Mouse (Mus musculus) embryonic facial prominence, embryonic 14.5 days (tissue): ENCODE measurements around the gene Pbx3. TPM values are rescaled to one million over a fixed set of nuclear protein-coding genes. Genes with fewer than 3 reads are reported as not detected.

Experiments
- ATAC-seq: fragments of 200-750 bp; cut with Nextera tagmentation; 2 replicates; pipeline ENCODE4 v1.8.0; 2017; ENCODE audit warnings: low read depth, moderate number of reproducible peaks, moderate TSS enrichment
- DNase-seq: peaks from one replicate; pipeline ENCODE4 v3.0.0-alpha.2; 2015; ENCODE audit warnings: low spot score
- H3K27ac ChIP-seq: fragments of 300-500 bp; sonication (generic); replicated peaks from 2 replicates; pipeline ENCODE4 v1.5.1; 2014; ENCODE audit warnings: low read depth, mild to moderate bottlenecking, low read length, moderate library complexity
- H3K27me3 ChIP-seq: fragments of 300-500 bp; sonication (generic); replicated peaks from 2 replicates; pipeline ENCODE4 v1.6.1; 2014; ENCODE audit warnings: low read length; ENCODE audit not compliant: control insufficient read depth, insufficient read depth
- H3K36me3 ChIP-seq: fragments of 300-500 bp; sonication (generic); 2 replicates; pipeline ENCODE4 v1.6.1; 2014; ENCODE audit warnings: low read length, mixed read lengths; ENCODE audit not compliant: control insufficient read depth, insufficient read depth
- H3K4me1 ChIP-seq: fragments of 300-500 bp; sonication (generic); 2 replicates; pipeline ENCODE4 v1.6.1; 2014; ENCODE audit warnings: antibody characterized with exemption, low read length; ENCODE audit not compliant: control insufficient read depth, insufficient read depth
- H3K4me2 ChIP-seq: fragments of 300-500 bp; sonication (generic); 2 replicates; pipeline ENCODE4 v1.6.1; 2014; ENCODE audit warnings: low read depth, mild to moderate bottlenecking, low read length, moderate library complexity, mixed read lengths
- H3K4me3 ChIP-seq: fragments of 300-500 bp; sonication (generic); 2 replicates; pipeline ENCODE4 v1.5.1; 2014; ENCODE audit warnings: low read depth, mild to moderate bottlenecking, low read length
- H3K9ac ChIP-seq: fragments of 300-500 bp; sonication (generic); 2 replicates; pipeline ENCODE4 v1.6.1; 2014; ENCODE audit warnings: low read depth, mild to moderate bottlenecking, low read length, moderate library complexity, mixed read lengths
- H3K9me3 ChIP-seq: fragments of 300-500 bp; sonication (generic); 2 replicates; pipeline ENCODE4 v1.6.1; 2016; ENCODE audit warnings: low read length; ENCODE audit not compliant: control insufficient read depth
- WGBS: fragments of 180-500 bp; shearing (Covaris S2); extraction: QIAGEN DNeasy Blood & Tissue Kit; methylation state at CpG from one replicate; pipeline ENCODE4 v1.1.7; 2014; 5-methylcytosine and 5-hydroxymethylcytosine counted together
- polyA plus RNA-seq: library from polyadenylated mRNA; unstranded; fragments of >200 nt; fragmentation: Nextera tagmentation; extraction: Ambion mirVana; gene quantifications from 2 replicates; pipeline ENCODE4 v1.2.1, GENCODE M21; 2014

Pbx3 gene
- polyA plus RNA-seq, 1 experiment from 2014 or later: 27.1 TPM

DNA sequence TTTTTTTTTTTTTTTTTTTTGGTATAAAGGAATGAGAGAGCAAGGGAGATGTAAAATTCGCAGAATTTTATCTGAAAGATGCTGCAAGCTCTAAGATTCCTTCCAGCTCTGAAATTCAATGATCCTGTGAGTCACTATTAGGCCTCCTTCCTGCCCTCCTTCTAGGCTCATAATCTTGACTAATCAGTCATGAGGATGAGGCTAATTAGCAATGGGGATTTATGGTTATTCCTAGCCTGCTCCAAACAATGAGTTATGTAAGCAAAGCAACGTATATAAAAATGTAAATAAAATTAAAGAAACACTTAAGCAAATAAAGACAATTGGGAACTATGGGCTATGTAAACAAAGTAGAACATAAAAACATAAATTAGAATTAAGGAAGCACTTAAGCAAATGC, 1.4 kb upstream of the Pbx3 start:
- ATAC-seq: no peak
- Histone ChIP-seq H3K36me3 (no peaks in the 10 kb centered on the region), H3K4me2 (no peak overlapping the region), H3K9me3 (no peaks in the 10 kb centered on the region), H3K9ac (no peak overlapping the region), H3K27ac (no peak overlapping the region), H3K27me3 (no peaks in the 10 kb centered on the region), H3K4me3 (no peak overlapping the region), H3K4me1 (0 out of 2 replicates have a peak, but pooled peaks cover 2% of the 10 kb centered on the region)
- DNase-seq: no peak
- WGBS: 60% methylated on average over 2 of the region's 2 CpGs

DNA sequence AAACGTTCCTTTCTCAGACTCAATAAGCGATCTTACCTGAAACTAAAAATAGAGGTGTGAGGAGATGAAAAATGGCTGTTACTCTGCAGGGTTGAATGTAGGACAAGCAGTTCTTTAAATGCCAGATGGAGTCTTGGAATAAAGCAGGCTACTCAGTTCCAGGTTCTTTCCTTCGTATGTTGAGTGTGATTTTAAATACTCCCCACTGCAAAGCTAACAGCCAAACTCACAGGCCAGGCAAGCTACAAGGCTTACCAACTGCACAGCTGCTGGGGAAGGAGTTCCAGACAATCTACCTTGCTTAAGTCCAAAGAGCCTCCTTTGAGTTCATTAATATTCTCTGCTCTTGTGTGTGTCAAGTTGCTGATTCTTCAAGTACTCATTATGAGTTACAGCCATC, 944 bp upstream of the Pbx3 start:
- Histone ChIP-seq H3K9ac (no peak overlapping the region), H3K27ac (no peak overlapping the region), H3K27me3 (no peaks in the 10 kb centered on the region), H3K36me3 (no peaks in the 10 kb centered on the region), H3K4me2 (no peak overlapping the region), H3K4me3 (no peak overlapping the region), H3K4me1 (0 out of 2 replicates have a peak, but pooled peaks cover 2% of the 10 kb centered on the region), H3K9me3 (no peaks in the 10 kb centered on the region)
- DNase-seq: no peak
- 38% methylated on average over 3 of the region's 3 CpGs for WGBS
- ATAC-seq: no peak

DNA sequence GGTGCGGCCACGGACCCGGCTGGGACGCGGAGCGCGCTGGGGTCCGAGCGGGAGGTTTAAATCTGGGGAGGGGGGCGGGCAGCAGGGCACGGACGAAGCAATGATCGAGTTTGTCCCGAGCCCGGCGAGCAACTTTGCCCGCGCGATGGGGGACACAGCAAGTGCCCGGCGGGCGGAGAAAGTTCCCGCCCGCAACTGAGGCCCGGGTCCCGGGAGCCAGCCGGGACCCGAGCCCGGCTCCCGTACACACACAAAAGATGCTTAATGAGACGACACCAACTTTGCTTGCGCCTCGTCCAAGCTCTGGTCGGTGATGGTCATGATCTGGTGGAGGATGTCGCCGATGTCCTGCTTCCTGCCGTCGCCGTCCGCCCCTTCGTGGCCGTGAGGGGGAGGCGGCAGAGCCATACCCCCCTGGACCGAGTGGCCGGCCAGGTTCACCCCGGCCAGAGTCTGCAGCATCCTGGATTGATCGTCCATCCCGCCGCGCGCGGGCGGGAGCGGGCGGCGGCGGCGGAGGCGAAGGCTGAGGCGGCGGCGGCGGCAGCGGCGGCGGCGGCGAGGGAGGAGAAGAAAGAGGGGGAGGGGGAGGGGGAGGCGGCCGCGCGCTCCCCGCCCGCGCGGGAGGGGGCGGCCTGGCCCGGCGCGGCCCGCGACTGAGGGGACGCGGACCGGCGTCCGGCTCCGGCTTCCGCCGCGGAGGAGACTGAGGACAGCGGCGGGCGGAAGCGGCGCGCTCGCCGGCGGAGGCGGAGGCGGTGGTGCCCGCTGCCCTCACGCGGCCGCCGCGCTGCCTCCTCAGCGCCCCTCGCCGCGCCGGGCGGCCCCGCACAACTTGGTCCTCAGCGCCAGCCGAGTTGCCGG, 1.3 kb downstream of the Pbx3 start:
- peak; percentile 28 for ATAC-seq
- under 1% methylated on average over 38 of the region's 118 CpGs for WGBS

DNA sequence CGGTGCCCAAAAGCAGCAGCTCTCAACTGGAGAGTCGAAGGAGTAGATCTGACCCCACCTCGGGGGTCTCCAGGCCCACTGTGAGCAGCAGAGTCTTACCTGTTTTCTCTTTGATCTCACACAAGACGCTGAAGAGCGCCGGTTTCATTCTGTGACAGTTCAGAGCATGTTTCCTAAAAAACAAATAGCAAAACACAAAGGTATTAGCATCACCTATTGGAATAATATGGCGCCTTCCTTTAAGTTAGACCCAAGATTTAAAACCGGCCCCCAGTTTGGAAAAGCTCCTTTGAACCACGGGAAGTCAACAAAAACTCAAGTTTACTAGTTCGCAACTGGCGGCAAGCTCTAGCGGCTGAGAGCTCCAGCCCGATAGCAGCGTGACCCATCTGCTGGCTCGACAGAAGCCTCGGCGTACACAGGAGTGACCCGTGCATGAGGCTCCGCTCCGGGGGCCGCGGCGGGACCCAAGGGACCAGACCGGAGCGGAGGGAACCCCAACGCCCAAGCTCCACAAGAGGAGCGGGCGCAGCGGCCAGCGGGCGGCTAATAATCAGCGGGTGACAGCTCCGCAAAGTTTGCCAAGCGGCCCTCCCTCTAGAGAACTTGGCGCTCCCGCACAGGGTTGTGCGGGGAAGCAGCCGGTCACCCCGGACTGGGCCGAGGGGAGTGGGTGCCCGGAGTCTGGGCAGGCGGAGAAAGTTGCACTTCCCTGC, 2.1 kb downstream of the Pbx3 start:
- DNase-seq (peak; percentile 16), ATAC-seq (no peak)
- H3K4me1 ChIP-seq: 0 out of 2 replicates have a peak, but pooled peaks cover 7% of the 10 kb centered on the region
- H3K4me3 ChIP-seq: peak overlapping the region; percentile 95
- H3K27ac ChIP-seq: peak overlapping the region; percentile 97
- peak overlapping the region; percentile 79 for H3K4me2 ChIP-seq
- no peaks in the 10 kb centered on the region for H3K27me3 ChIP-seq
- no peaks in the 10 kb centered on the region for H3K36me3 ChIP-seq
- H3K9me3 ChIP-seq: no peaks in the 10 kb centered on the region
- WGBS: 1% methylated on average over 27 of the region's 42 CpGs
- peak overlapping the region; percentile 95 for H3K9ac ChIP-seq

More for the DNA sequence above, 1.3 kb downstream of the Pbx3 start:
- peak overlapping the region; percentile 95 for H3K9ac ChIP-seq
- peak overlapping the region; percentile 79 for H3K4me2 ChIP-seq
- DNase-seq: peak; percentile 64
- peak overlapping the region; percentile 97 for H3K27ac ChIP-seq
- H3K4me3 ChIP-seq: peak overlapping the region; percentile 95
- H3K4me1 ChIP-seq: 0 out of 2 replicates have a peak, but pooled peaks cover 7% of the 10 kb centered on the region
- no peaks in the 10 kb centered on the region for H3K27me3 ChIP-seq
- H3K9me3 ChIP-seq: no peaks in the 10 kb centered on the region
- H3K36me3 ChIP-seq: no peaks in the 10 kb centered on the region

DNA sequence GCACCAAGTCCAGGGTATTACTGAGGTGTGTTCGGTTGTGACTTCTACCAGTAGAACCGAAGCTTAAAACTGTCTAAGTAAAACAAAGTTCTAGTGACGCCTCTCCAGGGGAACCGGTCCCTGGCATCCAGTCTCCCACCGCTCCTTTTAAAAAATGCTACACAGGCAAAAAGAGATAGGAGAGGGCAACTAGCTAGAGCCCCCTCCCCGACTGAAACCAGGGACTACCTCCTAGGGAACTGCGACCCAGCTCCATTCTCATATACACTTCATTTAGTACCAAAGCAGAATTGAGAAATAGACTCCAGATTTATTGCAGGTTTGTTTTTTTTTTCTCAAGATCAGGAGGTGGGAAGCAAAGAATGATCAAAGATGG, 2.6 kb downstream of the Pbx3 start:
- no peaks in the 10 kb centered on the region for H3K9me3 ChIP-seq
- H3K27me3 ChIP-seq: no peaks in the 10 kb centered on the region
- ATAC-seq (no peak), DNase-seq (no peak)
- peak overlapping the region; percentile 95 for H3K9ac ChIP-seq
- 7% methylated on average over 7 of the region's 7 CpGs for WGBS
- peak overlapping the region; percentile 95 for H3K4me3 ChIP-seq
- peak overlapping the region; percentile 97; the same call in 1 of the 2 replicates for H3K27ac ChIP-seq
- H3K4me2 ChIP-seq: peak overlapping the region; percentile 79
- H3K4me1 ChIP-seq: 0 out of 2 replicates have a peak, but pooled peaks cover 7% of the 10 kb centered on the region
- no peaks in the 10 kb centered on the region for H3K36me3 ChIP-seq

DNA sequence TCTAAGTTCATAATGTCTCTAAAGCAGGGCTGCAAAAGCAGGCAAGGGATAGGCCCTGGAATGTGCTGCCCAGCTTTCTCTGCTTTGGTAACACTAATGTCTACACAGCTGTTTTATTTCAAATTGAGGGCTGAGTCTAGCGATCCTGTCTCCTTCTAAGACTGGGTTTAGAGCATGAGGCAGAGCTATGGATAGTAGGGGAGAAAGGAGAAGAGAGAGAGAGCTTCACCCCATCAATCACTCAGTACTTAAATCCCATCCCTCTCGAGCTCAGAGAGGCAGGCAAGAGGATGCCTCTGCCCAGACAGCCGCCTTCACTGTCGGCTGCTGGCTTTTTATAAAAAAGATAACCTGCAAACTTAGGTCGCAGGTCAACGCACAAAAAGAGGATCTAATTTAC, 4.5 kb downstream of the Pbx3 start:
- H3K4me3 ChIP-seq: peak overlapping the region; percentile 15
- H3K4me2 ChIP-seq: peak overlapping the region; percentile 37
- no peak for DNase-seq
- no peaks in the 10 kb centered on the region for H3K27me3 ChIP-seq
- H3K9ac ChIP-seq: 0 out of 2 replicates have a peak overlapping the region, but pooled peaks have one; percentile 5
- H3K9me3 ChIP-seq: no peaks in the 10 kb centered on the region
- H3K4me1 ChIP-seq: 0 out of 2 replicates have a peak, but pooled peaks cover 5% of the 10 kb centered on the region
- H3K36me3 ChIP-seq: no peaks in the 10 kb centered on the region
- 31% methylated on average over 6 of the region's 6 CpGs for WGBS
- ATAC-seq: no peak
- no peak overlapping the region for H3K27ac ChIP-seq

DNA sequence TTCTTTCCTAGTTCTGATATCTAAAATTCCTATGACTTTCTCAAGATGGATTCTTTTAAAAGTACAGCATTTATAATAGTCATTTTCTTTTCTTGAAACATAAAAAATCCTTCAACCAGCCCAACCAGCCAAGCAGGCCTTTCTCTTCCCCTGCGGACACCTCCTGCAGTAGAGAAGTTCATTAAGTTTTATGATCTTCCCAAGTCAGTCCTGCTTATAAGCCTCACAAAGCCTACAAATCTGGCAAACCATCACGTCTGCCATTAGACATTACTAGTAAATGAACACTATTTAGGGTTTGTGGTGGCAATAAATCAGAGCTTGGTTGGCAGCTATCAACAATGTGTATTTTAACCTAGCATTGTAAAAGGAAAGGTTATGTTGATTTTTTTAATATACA, 5.9 kb downstream of the Pbx3 start:
- no peak overlapping the region for H3K9ac ChIP-seq
- DNase-seq: no peak
- no peak overlapping the region for H3K27ac ChIP-seq
- no peak for ATAC-seq
- H3K4me1 ChIP-seq: 0 out of 2 replicates have a peak, but pooled peaks cover 5% of the 10 kb centered on the region
- no peak overlapping the region for H3K4me2 ChIP-seq
- H3K27me3 ChIP-seq: no peaks in the 10 kb centered on the region
- no peaks in the 10 kb centered on the region for H3K9me3 ChIP-seq
- H3K4me3 ChIP-seq: no peak overlapping the region
- no peaks in the 10 kb centered on the region for H3K36me3 ChIP-seq
- 72% methylated on average over 2 of the region's 2 CpGs for WGBS

DNA sequence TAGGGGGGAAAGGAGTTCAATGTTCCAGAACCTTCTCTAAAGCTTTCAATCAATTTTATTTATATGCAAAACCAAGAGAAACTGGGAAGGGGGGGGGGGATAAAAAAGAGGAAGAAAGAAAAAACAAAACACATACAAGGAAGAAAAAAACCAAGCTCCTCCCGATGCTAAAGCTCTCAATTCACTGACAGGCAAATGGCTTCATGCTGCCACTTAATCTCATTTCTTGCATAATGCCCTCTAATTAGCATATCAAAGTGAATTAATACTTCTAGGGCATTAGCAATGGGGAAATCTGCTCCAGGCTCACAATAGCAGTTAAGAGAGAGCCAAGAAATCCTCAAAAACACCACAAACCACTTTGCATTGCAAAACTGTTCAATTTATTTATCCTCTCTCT, 9.3 kb downstream of the Pbx3 start:
- Histone ChIP-seq H3K4me3 (no peak overlapping the region), H3K9ac (no peak overlapping the region), H3K36me3 (no peaks in the 10 kb centered on the region), H3K27me3 (no peaks in the 10 kb centered on the region), H3K27ac (no peak overlapping the region), H3K4me1 (peaks cover 16% of the 10 kb centered on the region), H3K9me3 (no peaks in the 10 kb centered on the region), H3K4me2 (no peak overlapping the region)
- 4% methylated on average over 1 of the region's 1 CpGs for WGBS
- ATAC-seq (no peak), DNase-seq (no peak)
